Mouse (Mus musculus): ENCODE data around the gene Hecw1. TPM values are rescaled to one million over a fixed set of nuclear protein-coding genes. Genes with fewer than 3 reads are reported as not detected.
A peak's percentile ranks its signal among the peaks of the same experiment; 100 is the strongest.

Hecw1 gene
- total and polyA plus RNA-seq, 2 experiments from 2014 or later: 32.9 to 140 TPM

GRCm38 (mm10) chr13:14519605-14520004 lies 3.4 kb downstream of the Hecw1 start:
- Histone ChIP-seq H3K27ac (ENCODE audit: low read depth, low read length) (no peak overlapping the region), H3K9ac (replicated peaks; ENCODE audit: low read length, poor library complexity, severe bottlenecking) (no peak overlapping the region), H3K36me3 (ENCODE audit: insufficient read depth, low read length) (no peaks in the 10 kb centered on the region), H3K27me3 (ENCODE audit: insufficient read depth, low read length) (no peaks in the 10 kb centered on the region), H3K4me1 (ENCODE audit: insufficient read depth, low read length) (peaks cover 12% of the 10 kb centered on the region; the same call in 1 of the 2 replicates), H3K9me3 (ENCODE audit: low read length) (no peaks in the 10 kb centered on the region), H3K4me2 (ENCODE audit: low read depth, low read length, poor library complexity, severe bottlenecking) (peak overlapping the region; percentile 69), H3K4me3 (ENCODE audit: low read depth, low read length) (peak overlapping the region; percentile 78)
- ATAC-seq (ENCODE audit: low FRiP score) (no peak), DNase-seq (ENCODE audit: low spot score) (no peak)
- 77% methylated on average over 3 of the region's 3 CpGs for WGBS
- TF ChIP-seq CTCF (IDR thresholded peaks at IDR 0.05): no peak

- Histone ChIP-seq H3K4me2 (ENCODE audit: low read depth, low read length, poor library complexity, severe bottlenecking) (no peak overlapping the region), H3K4me1 (ENCODE audit: insufficient read depth, low read length) (peaks cover 12% of the 10 kb centered on the region; the same call in 1 of the 2 replicates), H3K9ac (replicated peaks; ENCODE audit: low read length, poor library complexity, severe bottlenecking) (no peak overlapping the region), H3K27me3 (ENCODE audit: insufficient read depth, low read length) (no peaks in the 10 kb centered on the region), H3K9me3 (ENCODE audit: low read length) (no peaks in the 10 kb centered on the region), H3K36me3 (ENCODE audit: insufficient read depth, low read length) (no peaks in the 10 kb centered on the region), H3K27ac (ENCODE audit: low read depth, low read length) (no peak overlapping the region), H3K4me3 (ENCODE audit: low read depth, low read length) (no peak overlapping the region)
- DNase-seq (ENCODE audit: low spot score): no peak
- 91% methylated on average over 3 of the region's 3 CpGs for WGBS
- ATAC-seq (ENCODE audit: low FRiP score): no peak
- TF ChIP-seq CTCF (IDR thresholded peaks at IDR 0.05): no peak
These were observed 5.5 kb downstream of the Hecw1 start for GRCm38 (mm10) chr13:14517478-14517877.

GRCm38 (mm10) chr13:14515106-14515505 lies 7.9 kb downstream of the Hecw1 start:
- Histone ChIP-seq H3K4me1 (ENCODE audit: insufficient read depth, low read length) (peaks cover 9% of the 10 kb centered on the region; the same call in 1 of the 2 replicates), H3K27ac (ENCODE audit: low read depth, low read length) (no peak overlapping the region), H3K4me2 (ENCODE audit: low read depth, low read length, poor library complexity, severe bottlenecking) (no peak overlapping the region), H3K9ac (replicated peaks; ENCODE audit: low read length, poor library complexity, severe bottlenecking) (no peak overlapping the region), H3K27me3 (ENCODE audit: insufficient read depth, low read length) (no peaks in the 10 kb centered on the region), H3K36me3 (ENCODE audit: insufficient read depth, low read length) (no peaks in the 10 kb centered on the region), H3K4me3 (ENCODE audit: low read depth, low read length) (no peak overlapping the region), H3K9me3 (ENCODE audit: low read length) (no peaks in the 10 kb centered on the region)
- 83% methylated on average over 2 of the region's 2 CpGs for WGBS
- no peak for TF ChIP-seq CTCF (IDR thresholded peaks at IDR 0.05)
- DNase-seq (ENCODE audit: low spot score) (no peak), ATAC-seq (ENCODE audit: low FRiP score) (no peak)

- no peak for TF ChIP-seq CTCF (IDR thresholded peaks at IDR 0.05)
- Histone ChIP-seq H3K36me3 (ENCODE audit: insufficient read depth, low read length) (no peaks in the 10 kb centered on the region), H3K27me3 (ENCODE audit: insufficient read depth, low read length) (no peaks in the 10 kb centered on the region), H3K9ac (replicated peaks; ENCODE audit: low read length, poor library complexity, severe bottlenecking) (no peak overlapping the region), H3K4me1 (ENCODE audit: insufficient read depth, low read length) (peaks cover 3% of the 10 kb centered on the region; the same call in 1 of the 2 replicates), H3K27ac (ENCODE audit: low read depth, low read length) (no peak overlapping the region), H3K4me2 (ENCODE audit: low read depth, low read length, poor library complexity, severe bottlenecking) (no peak overlapping the region), H3K9me3 (ENCODE audit: low read length) (no peaks in the 10 kb centered on the region), H3K4me3 (ENCODE audit: low read depth, low read length) (no peak overlapping the region)
- no peak for DNase-seq (ENCODE audit: low spot score)
- no peak for ATAC-seq (ENCODE audit: low FRiP score)
These were observed 9.1 kb downstream of the Hecw1 start for GRCm38 (mm10) chr13:14513934-14514333.

- DNase-seq (ENCODE audit: low spot score) (no peak), ATAC-seq (ENCODE audit: low FRiP score) (no peak)
- Histone ChIP-seq H3K36me3 (ENCODE audit: insufficient read depth, low read length) (no peaks in the 10 kb centered on the region), H3K4me1 (ENCODE audit: insufficient read depth, low read length) (no peaks in the 10 kb centered on the region), H3K27ac (ENCODE audit: low read depth, low read length) (no peak overlapping the region), H3K9me3 (ENCODE audit: low read length) (no peaks in the 10 kb centered on the region), H3K27me3 (ENCODE audit: insufficient read depth, low read length) (no peaks in the 10 kb centered on the region), H3K4me3 (ENCODE audit: low read depth, low read length) (no peak overlapping the region), H3K9ac (replicated peaks; ENCODE audit: low read length, poor library complexity, severe bottlenecking) (no peak overlapping the region), H3K4me2 (ENCODE audit: low read depth, low read length, poor library complexity, severe bottlenecking) (no peak overlapping the region)
- TF ChIP-seq CTCF (IDR thresholded peaks at IDR 0.05): no peak
- WGBS: 93% methylated on average over 5 of the region's 5 CpGs
These were observed 16.3 kb downstream of the Hecw1 start for GRCm38 (mm10) chr13:14506765-14507164.

- WGBS: 23% methylated on average over 1 of the region's 1 CpGs
- Histone ChIP-seq H3K4me1 (ENCODE audit: insufficient read depth, low read length) (no peaks in the 10 kb centered on the region), H3K4me3 (ENCODE audit: low read depth, low read length) (no peak overlapping the region), H3K27ac (ENCODE audit: low read depth, low read length) (no peak overlapping the region), H3K9me3 (ENCODE audit: low read length) (no peaks in the 10 kb centered on the region), H3K4me2 (ENCODE audit: low read depth, low read length, poor library complexity, severe bottlenecking) (no peak overlapping the region), H3K36me3 (ENCODE audit: insufficient read depth, low read length) (0 out of 2 replicates have a peak, but pooled peaks cover 3% of the 10 kb centered on the region), H3K9ac (replicated peaks; ENCODE audit: low read length, poor library complexity, severe bottlenecking) (no peak overlapping the region), H3K27me3 (ENCODE audit: insufficient read depth, low read length) (no peaks in the 10 kb centered on the region)
- ATAC-seq (ENCODE audit: low FRiP score): no peak
- TF ChIP-seq CTCF (IDR thresholded peaks at IDR 0.05): no peak
- no peak for DNase-seq (ENCODE audit: low spot score)
These were observed 22.8 kb downstream of the Hecw1 start for GRCm38 (mm10) chr13:14500251-14500650.

All from midbrain, postnatal 0 days (tissue).